Mouse (Mus musculus) heart, postnatal 14 days (tissue): Measurements from ENCODE around the gene Thbs4. TPM values are rescaled to one million over a fixed set of nuclear protein-coding genes. Genes with fewer than 3 reads are reported as not detected.
"Not testable (repeated sequence)": the region's sequence is repeated elsewhere in the genome, so short reads cannot be mapped to it uniquely, and the experiment has no call there.

Experiments used
- DNase-seq, 2 experiments: peaks; one replicate each; pipeline ENCODE4 v3.0.0; 2021 to 2022
- intact Hi-C: fragments of 180-260 bp; cut with DNase I; formaldehyde crosslinking; loops from one replicate; pipeline ENCODE4 v1.15.1; 2025
- long read RNA-seq, 2 experiments: library from polyadenylated mRNA; stranded (forward); transcript quantifications; one replicate each; pipeline ENCODE4 v2.0.0; 2021
- total RNA-seq, 2 experiments: library from RNA; stranded (reverse); gene quantifications; 2 replicates each; pipeline ENCODE4 v1.2.3; 2021

Gene Thbs4
- total RNA-seq, result 1 to 10 TPM; 4.8 to 5.5 TPM
- long read RNA-seq, experiment 1, partial matches to known transcripts, result 1 of 5 reads
- long read RNA-seq, experiment 1, other reads (novel, unspliced or antisense), result 1 of 5 reads
- long read RNA-seq, experiment 2, partial matches to known transcripts, result 2 of 5 reads
- long read RNA-seq, experiment 2, other reads (novel, unspliced or antisense), result 0 of 5 reads

- DNase-seq, result peak; percentile 6 to 23
- intact Hi-C loops, result no loop called here
Measured at GRCm38 (mm10) chr13:92794462-92795214, at the start of gene Thbs4. Gene Thbs4 (minus strand): TSS chr13:92794818.

GRCm38 (mm10) chr13:92833162-92833561 lies 38.5 kb upstream of the Thbs4 start:
- DNase-seq, result no peak
- intact Hi-C loops, result loop anchor here (1.0 kb wide), 1 partner anchor 9 kb away; no protein-coding TSS in a partner anchor

- intact Hi-C loops, result no loop called here
- DNase-seq, result peak in 1 of 2 experiments; percentile 8
Measured at GRCm38 (mm10) chr13:92828820-92829219, 34.2 kb upstream of the Thbs4 start.

GRCm38 (mm10) chr13:92817357-92817756 lies 22.7 kb upstream of the Thbs4 start:
- DNase-seq, result no peak
- intact Hi-C loops, result no loop called here

- intact Hi-C loops, result no loop called here
- no peak for DNase-seq
Measured at GRCm38 (mm10) chr13:92816329-92816728, 21.7 kb upstream of the Thbs4 start.

GRCm38 (mm10) chr13:92810592-92810991 lies 16.0 kb upstream of the Thbs4 start:
- intact Hi-C loops, result not testable (repeated sequence)
- peak in 1 of 2 experiments; percentile 8 for DNase-seq

DNA sequence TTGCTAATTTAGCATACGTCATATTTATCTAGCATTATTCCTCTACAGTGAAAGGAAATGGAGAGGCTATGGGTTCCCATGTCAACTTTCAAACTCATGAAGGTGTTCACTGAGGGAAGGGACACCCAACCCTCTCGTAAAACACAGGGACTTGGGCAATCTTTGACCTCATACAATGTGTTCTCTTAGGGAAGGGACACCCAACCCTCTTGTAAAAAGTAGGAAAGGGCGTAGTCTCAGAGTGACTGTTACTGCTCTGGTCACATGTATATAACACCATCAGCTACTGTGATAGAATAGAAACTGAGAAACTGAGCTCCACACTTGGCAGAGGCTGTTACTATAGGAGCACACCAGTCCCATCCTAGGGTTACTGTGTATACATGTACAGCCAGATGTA lies 13.2 kb upstream of the Thbs4 start:
- no peak for DNase-seq
- intact Hi-C loops, result no loop called here

DNA sequence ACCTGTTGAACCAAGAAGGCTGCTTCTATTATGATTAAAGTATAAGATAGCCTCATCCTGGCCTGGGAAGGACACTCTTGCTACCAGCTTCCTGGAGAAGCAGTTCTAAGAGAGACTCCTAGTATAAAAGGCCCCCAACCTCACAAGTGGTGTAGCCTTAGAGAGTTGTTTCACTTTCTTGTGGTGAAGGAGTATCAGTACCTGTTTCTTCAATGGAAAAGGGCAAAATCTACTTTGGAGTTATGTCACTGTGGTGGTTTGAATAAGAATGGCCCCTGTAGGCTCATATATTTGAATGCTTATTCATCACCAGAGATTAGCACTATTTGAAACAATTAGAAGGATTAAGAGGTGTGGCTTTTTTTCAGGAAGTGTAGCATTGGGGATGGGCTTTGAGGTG lies 12.2 kb upstream of the Thbs4 start:
- intact Hi-C loops, result no loop called here
- no peak for DNase-seq

- no peak for DNase-seq
- intact Hi-C loops, result no loop called here
Measured at GRCm38 (mm10) chr13:92799306-92799925, 4.8 kb upstream of the Thbs4 start.

GRCm38 (mm10) chr13:92798830-92799229 lies 4.2 kb upstream of the Thbs4 start:
- intact Hi-C loops, result no loop called here
- no peak for DNase-seq

GRCm38 (mm10) chr13:92793636-92794035 lies 982 bp downstream of the Thbs4 start:
- DNase-seq, result no peak
- intact Hi-C loops, result no loop called here

DNA sequence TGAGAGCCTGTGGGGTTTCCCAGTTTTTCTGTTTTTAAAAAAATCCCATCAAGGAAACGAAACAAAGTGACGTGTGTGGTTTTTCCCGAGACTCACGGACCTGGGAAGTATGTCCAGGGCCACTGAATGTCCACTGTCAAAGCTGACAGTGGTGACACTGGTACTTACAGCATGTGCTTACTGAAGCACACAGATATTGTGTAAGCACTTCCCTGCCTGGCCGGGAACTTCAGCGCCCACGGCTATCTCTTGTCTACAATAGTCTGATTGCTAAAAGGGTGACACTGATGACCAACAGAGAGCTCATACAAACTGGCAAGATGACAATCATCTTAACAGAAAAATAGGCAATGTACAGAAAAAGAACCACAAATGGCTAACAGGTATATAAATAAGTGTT lies 3.1 kb downstream of the Thbs4 start:
- intact Hi-C loops, result no loop called here
- DNase-seq, result no peak

GRCm38 (mm10) chr13:92784311-92784710 lies 10.3 kb downstream of the Thbs4 start:
- no peak for DNase-seq
- intact Hi-C loops, result no loop called here

DNA sequence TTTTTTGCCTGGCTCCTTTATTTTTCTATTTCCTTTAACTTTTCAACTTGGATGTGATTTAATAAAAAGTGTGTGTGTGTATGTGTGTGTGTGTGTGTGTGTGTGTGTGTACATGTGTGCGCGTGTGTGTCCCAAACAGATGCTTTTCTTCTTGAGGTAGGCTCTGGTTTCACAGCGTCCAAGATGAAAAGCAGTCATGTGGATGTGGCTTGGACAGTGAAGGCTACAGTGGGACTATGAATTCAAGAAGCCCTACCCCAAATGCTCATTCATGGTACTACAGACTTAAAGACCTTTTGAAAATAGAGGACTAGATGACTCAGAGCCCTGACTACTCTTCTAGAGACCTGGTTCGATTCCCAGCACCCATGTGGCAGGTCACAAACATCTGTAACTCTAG lies 11.1 kb downstream of the Thbs4 start:
- intact Hi-C loops, result no loop called here
- DNase-seq, result no peak

GRCm38 (mm10) chr13:92780927-92781326 lies 13.7 kb downstream of the Thbs4 start:
- intact Hi-C loops, result no loop called here
- no peak for DNase-seq

GRCm38 (mm10) chr13:92780076-92780475 lies 14.5 kb downstream of the Thbs4 start:
- no peak for DNase-seq
- intact Hi-C loops, result no loop called here

DNA sequence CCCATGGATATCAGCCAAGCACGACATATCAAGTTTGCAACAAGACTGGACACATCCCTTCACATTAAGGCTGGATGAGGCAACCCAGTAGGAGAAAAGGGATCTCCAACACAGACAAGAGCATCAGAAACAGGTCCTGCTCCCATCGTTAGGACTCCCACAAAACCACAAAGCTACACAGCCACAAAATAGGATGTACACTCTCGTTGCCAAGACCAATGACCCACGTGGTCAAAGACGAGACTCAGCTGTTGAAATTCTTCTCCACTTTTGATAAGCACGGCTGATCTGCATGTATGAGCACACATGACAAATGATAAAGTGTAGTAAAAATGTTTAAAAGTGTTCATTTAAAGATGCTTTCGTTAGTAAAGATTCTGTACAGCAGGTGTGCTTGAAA lies 16.0 kb downstream of the Thbs4 start:
- intact Hi-C loops, result no loop called here
- no peak for DNase-seq

DNA sequence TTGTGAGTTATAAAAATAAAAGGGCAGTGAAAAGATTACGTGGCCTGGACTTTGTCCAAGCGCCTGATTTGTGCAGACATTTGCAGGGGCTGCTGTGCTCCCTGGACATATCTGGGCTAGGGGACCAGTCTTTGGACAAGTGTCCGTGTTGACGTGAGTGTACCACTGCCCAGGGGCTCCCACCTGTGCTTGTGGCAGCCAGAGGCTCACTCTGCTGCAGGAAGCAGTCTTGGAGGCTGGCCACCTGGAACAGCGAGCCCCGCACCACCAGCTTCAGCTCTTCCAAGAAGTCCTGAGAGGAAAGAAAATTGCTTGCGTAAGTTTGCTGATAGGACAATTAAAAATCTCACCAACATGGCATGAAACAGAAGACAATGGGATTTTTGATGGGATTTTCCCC lies 18.7 kb downstream of the Thbs4 start:
- intact Hi-C loops, result no loop called here

GRCm38 (mm10) chr13:92774887-92775286 lies 19.7 kb downstream of the Thbs4 start:
- intact Hi-C loops, result no loop called here
- DNase-seq, result no peak

More for the DNA sequence above, 18.7 kb downstream of the Thbs4 start:
- DNase-seq, result no peak

DNA sequence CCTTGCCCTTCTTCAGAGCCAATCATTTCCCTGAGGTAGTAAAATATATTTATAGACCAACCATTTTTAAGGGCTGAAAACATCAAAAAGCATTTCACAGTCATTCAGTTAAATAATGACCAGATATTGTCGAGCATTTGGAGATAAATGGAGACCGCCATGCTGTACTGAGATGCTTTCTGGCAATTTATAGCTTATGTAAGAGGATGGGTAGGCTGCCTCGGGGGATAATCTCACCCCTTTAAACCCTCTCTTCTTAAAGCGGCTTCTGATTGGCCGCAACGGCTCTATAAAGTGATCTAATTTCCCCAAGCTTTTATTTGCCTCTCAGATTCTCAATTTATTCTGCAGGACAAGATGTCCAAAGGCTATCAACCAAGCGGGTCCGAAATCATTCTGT lies 22.1 kb downstream of the Thbs4 start:
- no peak for DNase-seq
- intact Hi-C loops, result no loop called here

GRCm38 (mm10) chr13:92771566-92771965 lies 23.1 kb downstream of the Thbs4 start:
- intact Hi-C loops, result no loop called here
- no peak for DNase-seq
